Mouse (Mus musculus): ENCODE data around the gene Hs3st4.
A peak's percentile ranks its signal among the peaks of the same experiment; 100 is the strongest.

Gene Hs3st4

DNA sequence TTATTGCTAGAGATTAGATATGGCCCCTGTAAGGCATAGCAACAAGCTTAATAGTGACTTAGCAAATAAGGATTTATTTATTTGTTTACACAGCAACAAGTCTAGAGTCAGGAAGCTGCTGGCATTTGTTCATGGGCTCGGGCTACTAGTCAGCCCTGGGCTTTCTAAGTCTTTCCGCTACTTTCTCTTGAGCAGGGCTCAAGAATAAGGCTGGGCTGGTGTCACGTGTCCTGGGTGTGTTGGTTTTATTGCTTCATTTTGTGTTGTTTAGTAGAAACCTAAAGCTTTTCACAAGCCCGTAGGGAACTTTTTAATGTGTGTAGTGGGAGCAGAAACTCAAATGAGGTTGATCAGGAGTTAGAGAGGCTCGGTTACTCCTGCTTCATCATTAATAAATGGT lies 153.5 kb downstream of the Hs3st4 start:
- no peak for DNase-seq (ENCODE audit: low spot score in 2 of 2)

DNA sequence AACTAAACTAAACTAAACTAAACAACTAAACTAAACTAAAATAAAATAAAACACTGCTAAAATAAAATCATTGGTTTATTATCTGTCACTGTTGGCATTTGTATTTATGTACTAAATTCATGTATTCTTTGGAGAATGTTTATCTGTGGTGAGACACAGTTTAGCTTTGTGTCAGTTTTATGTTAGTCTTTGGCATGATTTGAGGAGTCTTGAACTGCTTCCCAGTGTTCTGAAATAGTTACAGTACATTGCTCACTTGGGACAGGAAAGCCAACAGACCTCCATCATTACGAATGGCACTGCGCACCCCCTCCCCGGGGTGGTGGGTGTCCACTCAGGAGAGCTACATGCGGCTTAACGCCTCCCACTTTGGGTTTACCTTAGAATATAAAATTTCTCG lies 158.6 kb downstream of the Hs3st4 start:
- no peak for DNase-seq (ENCODE audit: low spot score in 2 of 2)

DNA sequence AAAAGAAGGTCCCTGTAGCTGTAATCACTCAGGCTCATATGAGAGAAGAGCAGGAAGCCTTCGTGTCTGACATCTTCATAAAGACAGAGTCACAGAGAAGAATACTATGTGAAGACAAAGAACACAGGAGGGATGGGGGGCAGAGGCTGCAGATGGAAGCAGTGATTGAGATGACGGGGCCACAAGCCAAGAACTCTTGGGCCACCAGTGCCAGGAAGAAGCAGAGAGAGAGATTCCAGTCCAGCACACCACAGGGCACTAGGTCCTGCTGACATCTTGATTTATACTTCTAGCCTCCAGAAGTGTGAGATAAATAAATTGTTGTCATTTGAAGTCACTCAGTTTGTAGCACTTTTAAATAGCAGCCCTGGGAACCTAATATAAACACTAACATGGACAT lies 168.2 kb downstream of the Hs3st4 start:
- DNase-seq (ENCODE audit: low spot score in 2 of 2): no peak

DNA sequence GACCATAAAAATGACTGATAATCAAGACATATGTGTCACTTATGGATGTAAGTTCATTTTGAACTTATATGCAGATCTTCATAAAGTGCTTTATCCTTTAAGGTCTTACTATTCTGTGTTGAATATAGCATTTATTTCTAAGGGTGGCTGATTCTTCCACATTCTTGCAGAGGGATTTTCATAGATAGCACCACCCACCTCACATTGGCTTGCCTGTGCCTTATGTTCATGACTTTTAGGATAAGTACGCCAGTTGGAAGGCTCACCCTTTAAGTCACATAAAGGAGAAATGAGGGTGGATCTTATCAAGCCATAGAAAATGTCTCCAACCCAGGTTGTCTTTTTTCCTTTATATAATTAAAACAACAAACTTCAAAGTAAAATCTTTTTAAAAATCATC lies 180.6 kb downstream of the Hs3st4 start:
- no peak for DNase-seq (ENCODE audit: low spot score in 2 of 2)

DNA sequence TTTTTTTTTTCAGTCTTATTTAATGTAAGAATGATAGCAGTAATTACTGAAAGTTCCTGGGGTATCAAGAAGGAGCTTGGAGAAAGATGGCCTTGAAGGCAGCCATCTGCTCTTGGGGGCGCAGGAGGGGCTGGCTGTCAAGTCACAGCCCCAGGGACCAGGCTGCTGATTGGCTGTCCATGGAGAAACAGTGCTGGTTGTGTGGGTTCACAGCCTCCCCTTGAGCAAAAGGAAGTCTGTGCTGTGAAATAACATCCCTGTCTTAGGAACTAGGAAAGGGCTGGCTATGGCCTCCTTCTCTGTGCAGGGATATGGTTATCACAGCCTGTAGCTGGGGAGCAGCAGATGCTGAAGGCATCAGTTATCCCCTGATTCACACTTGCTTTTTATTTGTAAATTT lies 183.6 kb downstream of the Hs3st4 start:
- no peak for DNase-seq (ENCODE audit: low spot score in 2 of 2)

DNA sequence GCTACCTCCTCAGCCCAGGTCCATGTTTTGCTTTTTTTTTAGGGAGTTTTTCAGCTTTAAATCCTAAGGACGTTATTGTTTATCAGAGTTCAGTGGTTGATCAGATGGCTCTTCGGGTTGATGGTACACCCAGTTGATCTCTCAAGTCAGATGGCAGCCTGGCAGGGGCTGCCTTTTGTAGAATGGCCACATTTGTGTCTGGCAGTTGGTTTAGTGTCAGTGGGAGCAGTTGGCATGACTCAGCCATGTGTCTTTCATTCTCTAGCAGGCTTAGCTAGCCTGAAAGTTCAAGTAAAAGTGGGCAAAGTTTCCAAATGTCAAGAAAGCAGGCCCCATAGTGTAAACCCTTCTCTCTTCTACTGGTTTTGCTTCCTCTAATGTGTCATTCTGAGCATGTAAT lies 186.1 kb downstream of the Hs3st4 start:
- DNase-seq (ENCODE audit: low spot score in 2 of 2): no peak

DNA sequence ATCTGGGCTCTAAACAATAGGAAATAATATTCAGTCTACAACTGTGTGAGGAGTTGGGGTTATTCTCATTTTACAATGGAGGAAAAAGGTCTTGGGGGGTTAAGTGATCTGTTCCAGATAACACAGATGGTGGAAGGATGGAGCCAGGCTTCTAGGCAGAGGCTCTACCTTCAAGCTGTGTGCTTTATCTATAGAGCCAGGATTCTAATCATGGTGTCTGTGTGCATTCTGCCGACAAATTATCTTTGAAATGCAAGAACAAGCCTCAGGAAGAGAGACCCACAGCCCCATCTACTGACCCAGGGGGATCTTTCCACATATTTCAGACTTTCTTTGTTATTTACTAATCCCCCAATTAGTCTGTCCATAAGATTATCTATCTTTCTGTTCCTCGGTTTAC lies 187.3 kb downstream of the Hs3st4 start:
- no peak for DNase-seq (ENCODE audit: low spot score in 2 of 2)

DNA sequence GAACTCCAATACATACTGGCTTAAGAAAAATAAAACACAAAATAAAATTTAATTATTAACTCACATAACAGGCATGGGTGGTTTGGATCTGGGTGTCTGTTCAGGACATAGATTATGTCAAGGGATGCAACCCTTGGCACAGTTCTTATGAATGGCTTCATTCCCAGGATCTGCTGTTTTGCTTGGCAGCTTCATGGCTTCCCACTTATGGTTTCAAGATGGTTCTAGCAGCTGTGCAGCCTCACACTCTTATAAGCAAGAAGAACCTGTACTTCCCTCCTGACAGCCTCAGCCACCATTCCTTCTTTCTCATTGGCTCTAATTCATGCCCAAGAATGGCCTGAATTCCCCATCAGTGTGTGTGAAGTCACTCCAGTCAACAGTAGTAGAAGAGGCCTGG lies 189.3 kb downstream of the Hs3st4 start:
- DNase-seq (ENCODE audit: low spot score in 2 of 2): no peak

DNA sequence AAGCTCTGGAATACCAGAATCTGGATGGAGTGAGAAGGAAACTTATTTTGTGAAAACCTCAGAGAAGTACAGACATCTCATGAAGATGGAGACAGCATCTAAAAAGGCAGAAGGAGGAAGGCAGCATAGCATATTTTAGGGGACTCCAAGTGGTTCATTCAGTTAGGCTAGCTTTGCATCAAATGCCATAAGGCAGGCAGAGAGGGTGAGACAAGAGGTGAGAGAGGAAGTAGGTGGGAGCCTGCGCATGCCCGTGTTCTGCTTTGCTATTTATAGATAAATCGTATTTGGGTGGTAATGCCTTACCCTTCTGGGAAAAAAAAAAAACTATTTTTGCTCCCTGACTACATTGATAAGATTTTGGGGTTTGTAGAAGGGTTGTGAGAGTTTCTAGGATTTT lies 198.3 kb downstream of the Hs3st4 start:
- DNase-seq (ENCODE audit: low spot score in 2 of 2): no peak

DNA sequence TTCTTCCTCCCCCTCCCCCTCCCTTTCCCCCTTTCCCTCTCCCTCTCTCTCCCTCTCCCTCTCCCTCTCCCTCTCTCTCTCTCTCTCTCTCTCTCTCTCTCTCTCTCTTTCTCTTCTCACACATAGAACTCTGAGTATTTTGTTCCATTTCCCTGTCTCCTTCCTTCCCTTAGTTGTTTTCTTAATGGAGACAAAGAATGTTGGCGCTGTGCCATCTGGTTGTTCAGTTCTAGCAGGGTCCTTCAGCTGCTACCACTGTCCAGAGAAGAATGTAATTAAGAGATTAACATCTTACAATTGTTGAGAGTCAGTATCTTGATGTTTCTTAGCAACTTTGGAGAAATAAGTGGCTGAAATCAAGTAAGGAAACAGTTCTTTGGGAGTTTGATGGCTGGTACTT lies 202.0 kb downstream of the Hs3st4 start:
- no peak for DNase-seq (ENCODE audit: low spot score in 2 of 2)

DNA sequence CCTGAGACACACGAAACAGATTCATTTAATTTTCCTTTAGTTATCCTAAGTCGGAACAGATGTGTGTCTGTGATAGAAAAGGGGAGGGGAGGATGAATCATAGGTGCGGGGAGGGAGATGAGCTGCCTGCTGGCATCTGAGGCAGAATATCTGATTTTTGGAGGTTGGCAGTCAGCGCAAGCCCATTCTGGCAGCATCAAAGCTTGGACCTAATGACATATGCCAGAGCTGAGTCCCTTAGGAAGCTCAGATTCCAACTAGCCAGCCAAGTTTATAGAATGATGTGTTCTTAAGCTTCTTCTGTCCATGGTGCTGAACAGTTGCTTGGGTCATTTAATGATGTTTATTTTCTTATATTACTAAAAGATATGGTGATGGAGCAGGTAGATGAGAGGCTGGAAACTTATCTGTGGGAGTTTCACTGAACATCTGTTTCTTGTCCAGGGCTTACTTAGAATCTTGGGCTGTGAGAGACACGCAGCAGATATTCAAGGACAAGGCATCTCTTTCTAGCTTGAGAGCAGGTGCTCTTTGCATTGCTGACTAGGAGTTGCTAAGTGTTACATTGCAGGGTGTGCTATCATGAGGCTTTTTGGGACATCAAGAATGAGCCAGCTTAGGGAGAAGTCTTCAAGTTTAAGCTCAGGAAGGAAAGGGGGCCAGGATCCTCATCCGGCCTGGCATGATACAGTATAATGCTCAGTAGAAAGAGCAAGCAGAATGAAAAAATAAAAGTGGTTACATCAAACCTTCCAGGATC lies 216.3 kb downstream of the Hs3st4 start:
- no peak for DNase-seq (ENCODE audit: low spot score in 2 of 2)

DNA sequence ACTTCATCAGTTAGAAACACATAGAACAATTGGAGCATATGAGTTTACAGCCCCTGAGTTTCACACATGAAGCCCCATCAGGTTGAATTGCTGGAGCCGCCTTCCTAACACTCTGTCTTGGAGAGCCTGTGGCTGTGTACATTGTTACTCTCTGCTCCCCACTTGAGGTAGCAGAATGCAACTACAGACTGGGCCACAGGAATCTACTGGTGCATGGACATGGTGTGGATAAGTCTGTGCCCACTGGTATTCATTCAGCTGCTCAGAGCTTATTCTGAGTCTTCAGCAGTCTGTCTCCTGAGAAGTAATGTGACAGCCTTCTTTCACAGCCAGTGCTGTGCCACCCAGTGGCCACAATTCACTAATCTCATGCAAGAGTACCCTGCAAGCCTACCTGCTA lies 234.3 kb downstream of the Hs3st4 start:
- no peak for DNase-seq (ENCODE audit: low spot score in 2 of 2)

DNA sequence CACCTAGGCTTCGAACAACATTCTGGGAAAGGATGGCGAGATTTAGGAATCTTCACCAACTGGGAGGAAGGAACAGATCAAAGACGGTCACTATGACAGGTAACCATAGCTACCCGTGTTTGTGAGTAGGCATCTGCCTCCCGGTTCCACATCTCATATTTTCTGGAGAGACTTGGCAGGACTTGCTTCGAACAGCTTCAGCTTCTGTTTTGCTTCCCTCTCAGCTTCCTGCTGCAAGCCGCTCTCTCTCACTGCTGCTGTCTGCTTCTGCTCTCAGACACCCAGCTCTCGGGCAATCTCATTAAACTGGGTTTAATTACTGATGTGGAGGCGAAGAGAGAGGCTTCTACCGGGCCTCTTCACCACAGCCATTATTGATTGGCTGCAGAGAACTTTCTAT lies 237.9 kb downstream of the Hs3st4 start:
- no peak for DNase-seq (ENCODE audit: low spot score in 2 of 2)

DNA sequence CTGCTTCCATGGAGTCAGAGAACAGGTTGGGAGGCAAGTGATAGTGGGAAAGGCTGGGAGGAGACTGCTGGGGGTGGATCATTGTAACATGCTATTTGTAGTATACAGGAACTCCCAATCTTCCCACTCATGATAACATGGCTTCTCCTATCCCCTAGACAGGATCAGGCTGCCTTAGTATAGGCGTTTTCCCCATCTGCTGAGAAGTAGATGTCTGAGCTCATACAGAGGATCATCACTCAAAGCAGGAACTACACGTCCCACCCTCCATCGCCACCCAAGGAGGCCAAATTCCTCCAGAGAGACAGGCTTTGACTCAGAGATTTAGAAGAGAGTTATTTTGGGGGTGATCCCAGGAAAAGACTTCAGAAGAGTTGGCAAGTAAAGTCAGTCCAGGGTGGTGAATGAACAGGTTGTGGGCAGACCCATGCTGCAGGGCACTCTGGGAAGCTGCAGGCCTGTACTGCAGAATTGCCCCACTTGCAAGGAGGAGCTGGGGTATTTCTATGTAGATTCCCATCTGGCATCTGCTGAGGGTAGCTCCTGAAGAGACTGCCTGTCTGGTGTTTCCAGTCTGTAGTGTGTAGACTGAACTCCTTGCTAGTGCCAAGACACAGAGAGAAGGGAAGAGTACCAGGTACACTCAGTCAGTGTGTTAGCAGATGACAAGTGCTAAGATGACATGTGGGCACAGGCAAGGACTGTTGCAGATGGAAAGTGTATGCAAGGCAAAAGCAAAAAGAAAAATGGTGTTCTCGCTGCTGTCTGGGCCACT lies 255.4 kb downstream of the Hs3st4 start:
- no peak for DNase-seq (ENCODE audit: low spot score in 2 of 2)

DNA sequence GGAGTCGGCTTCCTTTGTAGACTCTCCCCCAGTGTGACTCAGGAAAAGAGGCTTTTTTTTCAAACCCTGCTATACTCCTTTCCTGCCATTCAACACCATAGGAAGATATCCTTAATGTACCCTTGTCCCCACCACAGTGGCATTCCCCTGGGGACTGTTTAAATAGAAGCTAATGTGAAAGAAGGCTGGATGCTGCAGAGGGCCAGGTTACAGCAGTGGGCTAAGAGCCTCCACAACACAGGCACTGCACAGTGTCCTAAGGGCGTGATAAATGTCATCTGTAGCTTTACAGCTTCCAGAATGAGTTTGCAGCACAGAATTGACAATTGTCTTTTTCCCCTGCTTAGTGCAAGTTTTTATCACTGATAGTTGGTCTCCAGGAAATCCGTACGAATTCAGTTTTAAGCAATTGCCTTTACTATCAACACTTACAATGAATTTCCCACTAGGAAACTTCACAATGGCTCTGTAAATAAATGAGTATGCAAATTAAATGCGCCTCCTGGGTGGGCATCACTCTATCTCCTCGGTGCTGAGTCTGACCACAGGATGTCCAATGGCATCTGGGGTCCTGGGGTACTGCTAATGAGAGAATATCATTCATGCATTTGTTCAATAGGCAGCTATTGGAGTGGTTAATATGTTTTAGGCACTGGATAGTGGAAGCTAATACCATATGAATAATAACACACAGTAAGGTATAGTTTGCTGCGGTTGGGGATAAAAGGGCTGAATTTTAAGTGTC lies 257.4 kb downstream of the Hs3st4 start:
- DNase-seq (ENCODE audit: low spot score in 2 of 2): no peak

DNA sequence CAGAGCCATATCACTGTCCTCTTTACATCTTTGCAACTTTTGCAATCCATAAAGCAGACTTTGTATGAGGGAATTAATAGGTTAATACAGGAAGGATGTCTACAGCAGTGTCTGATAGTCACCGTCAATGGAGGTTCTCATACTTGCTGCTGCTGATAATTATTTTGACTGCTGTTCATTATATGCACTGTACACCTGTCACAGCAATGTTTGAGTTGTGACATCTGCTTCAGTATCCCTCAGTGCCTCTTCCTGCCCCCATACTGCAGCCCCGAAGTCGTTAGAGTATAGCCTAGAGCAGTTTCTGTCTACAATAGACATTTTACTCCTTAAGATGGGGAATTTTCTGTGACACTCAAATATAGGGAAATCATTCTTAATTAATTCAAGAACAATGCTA lies 267.2 kb downstream of the Hs3st4 start:
- no peak for DNase-seq (ENCODE audit: low spot score in 2 of 2)

DNA sequence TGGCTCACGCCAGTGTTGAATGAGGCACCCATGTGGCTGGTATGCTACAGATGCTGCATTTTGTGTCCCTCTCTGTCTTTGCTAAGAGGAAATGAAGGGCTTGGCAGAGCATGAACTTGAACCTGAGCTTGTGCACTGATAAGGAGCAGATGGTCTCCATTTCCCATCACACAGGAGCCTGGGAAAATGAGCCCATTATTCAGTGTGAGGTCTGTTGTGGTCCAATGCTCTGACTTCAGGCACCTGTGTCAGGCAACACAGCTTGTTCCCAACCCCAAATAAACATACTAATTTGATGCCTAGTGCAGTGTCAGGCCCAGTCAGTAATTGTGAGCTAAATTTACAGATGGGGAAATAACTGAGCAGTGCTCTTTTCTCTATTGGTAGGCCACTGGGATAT lies 267.9 kb downstream of the Hs3st4 start:
- no peak for DNase-seq (ENCODE audit: low spot score in 2 of 2)

DNA sequence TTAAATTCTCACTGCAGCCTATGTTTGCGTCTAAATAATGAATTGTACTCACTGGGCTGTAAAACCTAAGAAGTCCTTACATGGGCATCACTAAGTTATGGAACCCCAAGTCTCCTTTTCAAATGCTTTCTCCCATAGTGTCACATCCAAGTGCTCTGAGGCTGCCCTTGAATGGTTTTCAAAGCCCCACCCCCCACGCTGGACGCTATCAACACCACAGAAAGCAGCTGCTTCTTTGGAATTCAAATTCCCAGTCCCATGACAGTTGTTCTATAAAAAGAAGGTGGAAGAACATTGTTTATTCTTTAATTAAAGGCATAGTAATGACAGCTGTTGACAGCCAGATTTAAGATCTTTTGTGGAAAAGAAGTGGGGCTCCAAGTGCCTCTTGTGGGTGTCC lies 275.8 kb downstream of the Hs3st4 start:
- no peak for DNase-seq (ENCODE audit: low spot score in 2 of 2)

DNA sequence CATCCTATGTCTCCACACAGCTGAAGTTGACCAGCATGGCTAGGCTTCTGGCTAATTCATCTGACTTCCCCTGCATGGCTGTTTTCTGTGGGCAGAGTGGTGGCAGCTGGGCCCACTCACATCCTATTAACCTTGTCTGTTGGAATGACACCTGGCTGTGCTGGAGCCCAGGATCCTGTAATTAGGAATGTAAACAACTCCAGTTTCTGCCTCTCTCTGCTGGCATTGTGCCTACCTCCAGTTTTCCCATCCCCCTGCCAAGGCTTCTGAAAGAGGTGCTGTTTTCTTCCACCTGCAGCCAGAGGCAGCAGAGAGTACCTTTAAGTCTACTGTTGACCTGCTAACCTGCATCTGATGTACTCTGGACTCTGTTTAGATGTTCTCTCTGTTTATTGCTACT lies 288.1 kb downstream of the Hs3st4 start:
- no peak for DNase-seq (ENCODE audit: low spot score in 2 of 2)

DNA sequence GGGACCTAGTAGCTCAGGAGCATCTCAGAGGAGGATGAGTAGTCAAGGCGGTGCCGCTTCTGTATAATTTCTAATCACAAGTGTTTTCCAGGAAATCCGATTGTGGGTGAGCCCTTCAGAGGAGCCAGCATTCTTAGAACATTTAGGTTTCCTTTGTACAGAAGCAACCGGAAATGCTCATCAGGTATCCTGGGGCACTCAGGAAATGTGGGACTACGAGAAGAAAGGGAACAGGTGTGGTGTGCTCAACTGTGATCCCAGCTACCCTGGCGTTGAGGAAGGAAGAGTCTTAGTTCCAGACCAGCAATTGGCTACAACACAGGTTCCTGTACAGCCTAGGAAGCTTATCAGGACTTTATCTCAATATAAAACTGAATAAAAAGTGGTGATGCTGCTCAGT lies 307.2 kb downstream of the Hs3st4 start:
- no peak for DNase-seq (ENCODE audit: low spot score in 2 of 2)

DNA sequence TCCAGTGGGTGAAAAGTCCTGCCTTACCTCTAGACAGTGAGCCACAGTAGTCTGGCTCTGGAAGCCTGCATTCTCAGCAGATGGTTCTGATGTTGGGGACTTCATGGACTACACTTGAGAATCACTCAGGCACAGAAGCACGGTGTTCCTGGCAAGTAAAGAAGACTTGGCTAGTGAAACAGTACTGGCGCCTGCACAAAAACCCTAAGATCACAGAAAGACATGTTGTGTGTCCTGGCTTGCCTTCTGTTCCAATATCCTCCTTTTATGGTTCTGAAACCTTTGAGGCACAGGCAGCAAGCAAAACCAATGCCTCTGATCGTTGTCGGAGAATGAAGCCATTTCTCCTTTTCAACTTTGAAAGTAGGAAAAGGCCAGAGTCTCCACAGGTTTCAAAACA lies 336.8 kb downstream of the Hs3st4 start:
- DNase-seq (ENCODE audit: low spot score in 2 of 2): peak; percentile 5 to 7

DNA sequence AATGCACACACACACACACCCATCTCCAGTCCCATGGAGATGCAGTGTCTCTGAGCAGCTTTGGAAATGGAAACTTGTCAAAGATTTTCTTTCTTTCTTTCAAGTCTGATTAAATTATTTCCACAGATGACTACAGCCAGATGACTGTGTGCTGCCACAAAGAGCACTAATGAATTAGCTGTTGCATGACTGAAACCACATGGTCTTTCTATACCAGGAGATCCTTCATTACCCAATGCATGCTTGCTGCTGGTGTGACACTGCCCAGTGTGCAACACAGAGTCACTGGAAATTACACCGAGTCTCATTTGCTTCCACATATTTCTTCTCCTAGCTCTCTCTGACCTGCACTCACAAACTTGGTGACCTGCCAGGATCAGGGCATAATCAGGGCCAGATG lies 353.0 kb downstream of the Hs3st4 start:
- no peak for DNase-seq (ENCODE audit: low spot score in 2 of 2)

DNA sequence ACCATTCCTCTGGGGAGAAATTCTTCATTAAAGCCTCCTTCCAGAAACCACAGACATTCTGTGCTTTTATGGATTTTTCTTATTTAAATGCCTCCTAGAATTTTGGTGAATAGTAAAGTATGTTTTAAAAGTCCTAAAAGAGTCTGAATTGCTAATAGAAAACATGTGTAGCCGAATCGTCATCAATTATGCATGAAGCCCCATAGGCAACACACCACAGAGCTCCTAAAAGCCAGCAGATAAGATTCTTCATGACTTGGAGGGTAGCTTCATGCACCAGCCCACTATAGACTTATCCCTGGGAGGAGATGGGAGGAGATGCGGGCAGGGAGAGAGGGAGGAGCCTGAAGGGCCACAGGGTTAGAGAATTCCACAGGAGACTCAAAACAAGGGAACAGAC lies 358.8 kb downstream of the Hs3st4 start:
- no peak for DNase-seq (ENCODE audit: low spot score in 2 of 2)

All from frontal cortex, postnatal 25 days (tissue).